Mouse (Mus musculus) adrenal gland, postnatal 14 days (tissue): ENCODE measurements at regions not wholly inside any gene's neighbourhood (a gene's known extent, or its start where the extent isn't known, plus 50 kb on each side); places are given as distances from the start of the nearest gene placed in this dataset.

Experiments used
- DNase-seq: peaks from one replicate; pipeline ENCODE4 v3.0.0; 2021; ENCODE audit warnings: mixed read lengths

GRCm38 (mm10) chr14:105570156-105570555 is 311.8 kb downstream of the Ndfip2 start:
- no peak for DNase-seq

- no peak for DNase-seq
These were observed 307.5 kb downstream of the Ndfip2 start for GRCm38 (mm10) chr14:105565827-105566226.

- DNase-seq = no peak
These were observed 304.5 kb downstream of the Ndfip2 start for GRCm38 (mm10) chr14:105562843-105563242.

- peak; percentile 28 for DNase-seq
These were observed 298.4 kb downstream of the Ndfip2 start for GRCm38 (mm10) chr14:105556813-105557212.

- no peak for DNase-seq
These were observed 285.7 kb downstream of the Ndfip2 start for GRCm38 (mm10) chr14:105544066-105544465.

GRCm38 (mm10) chr14:105542486-105543145 is 284.2 kb downstream of the Ndfip2 start:
- no peak for DNase-seq

- no peak for DNase-seq
These were observed 283.7 kb downstream of the Ndfip2 start for GRCm38 (mm10) chr14:105542090-105542485.

- DNase-seq = no peak
These were observed 273.9 kb downstream of the Ndfip2 start for GRCm38 (mm10) chr14:105532168-105532745.

GRCm38 (mm10) chr14:105528107-105528506 is 269.7 kb downstream of the Ndfip2 start:
- no peak for DNase-seq

- no peak for DNase-seq
These were observed 265.5 kb downstream of the Ndfip2 start for GRCm38 (mm10) chr14:105523849-105524248.

- DNase-seq = no peak
These were observed 263.9 kb downstream of the Ndfip2 start for GRCm38 (mm10) chr14:105522279-105522678.

GRCm38 (mm10) chr14:105518706-105519105 is 260.3 kb downstream of the Ndfip2 start:
- DNase-seq = no peak

GRCm38 (mm10) chr14:105514413-105514812 is 256.0 kb downstream of the Ndfip2 start:
- no peak for DNase-seq

- DNase-seq = no peak
These were observed 254.7 kb downstream of the Ndfip2 start for GRCm38 (mm10) chr14:105512914-105513677.

GRCm38 (mm10) chr14:105511826-105512225 is 253.5 kb downstream of the Ndfip2 start:
- no peak for DNase-seq

GRCm38 (mm10) chr14:105511135-105511534 is 252.8 kb downstream of the Ndfip2 start:
- no peak for DNase-seq

- DNase-seq = no peak
These were observed 246.9 kb downstream of the Ndfip2 start for GRCm38 (mm10) chr14:105505261-105505660.

- no peak for DNase-seq
These were observed 246.0 kb downstream of the Ndfip2 start for GRCm38 (mm10) chr14:105504376-105504775.

GRCm38 (mm10) chr14:105503806-105504205 is 245.4 kb downstream of the Ndfip2 start:
- no peak for DNase-seq

- DNase-seq = no peak
These were observed 244.2 kb downstream of the Ndfip2 start for GRCm38 (mm10) chr14:105502633-105502975.

GRCm38 (mm10) chr14:105501792-105502632 is 243.6 kb downstream of the Ndfip2 start:
- peak; percentile 20 for DNase-seq

GRCm38 (mm10) chr14:105500966-105501741 is 242.8 kb downstream of the Ndfip2 start:
- peak; percentile 62 for DNase-seq
